Comparison of ENCODE assay signal across 8 mouse cellular contexts in genomic region chr5:120565171-120565905, GRCm38 (mm10). TPM values are rescaled to one million over a fixed set of nuclear protein-coding genes. Genes with fewer than 3 reads are reported as not detected.
DNase-seq lines count a peak whose midpoint lies in the region; ATAC-seq and TF ChIP-seq lines count a peak whose summit lies in the region.

No protein-coding gene starts in this region.

- no peaks in the 10 kb centered on the region for H3K9me3 ChIP-seq in forebrain, embryonic 12.5 days
- no peaks in the 10 kb centered on the region for H3K9me3 ChIP-seq in kidney, embryonic 15.5 days (replicated peaks)

- H3K4me1 ChIP-seq in forebrain, embryonic 12.5 days, result peaks cover 73% of the 10 kb centered on the region
- H3K4me1 ChIP-seq in kidney, embryonic 15.5 days, result peaks cover 96% of the 10 kb centered on the region

- H3K4me2 ChIP-seq in forebrain, embryonic 12.5 days, result peak overlapping the region; percentile 25
- 0 out of 2 replicates have a peak overlapping the region, but pooled peaks have one; percentile 9 for H3K4me2 ChIP-seq in kidney, embryonic 15.5 days
- H3K4me2 ChIP-seq in myocyte (ENCODE audit: low read depth), result peak overlapping the region; percentile 97

- H3K79me2 ChIP-seq in myocyte (ENCODE audit: control insufficient read depth, insufficient read depth), result peaks cover 59% of the 10 kb centered on the region

- peak overlapping the region; percentile 44 for H3K9ac ChIP-seq in forebrain, embryonic 12.5 days
- H3K9ac ChIP-seq in kidney, embryonic 15.5 days, result 0 out of 2 replicates have a peak overlapping the region, but pooled peaks have one; percentile 21

- no peaks in the 10 kb centered on the region; the same call in 1 of the 2 replicates for H3K27me3 ChIP-seq in forebrain, embryonic 12.5 days
- no peaks in the 10 kb centered on the region for H3K27me3 ChIP-seq in kidney, embryonic 15.5 days
- H3K27me3 ChIP-seq in myocyte (ENCODE audit: control insufficient read depth, insufficient read depth, insufficient read length), result no peaks in the 10 kb centered on the region

- H3K36me3 ChIP-seq in forebrain, embryonic 12.5 days (replicated peaks), result no peaks in the 10 kb centered on the region
- H3K36me3 ChIP-seq in kidney, embryonic 15.5 days, result no peaks in the 10 kb centered on the region
- peaks cover 4% of the 10 kb centered on the region for H3K36me3 ChIP-seq in myocyte (ENCODE audit: control insufficient read depth, insufficient read depth)

- no peak overlapping the region for H3K4me3 ChIP-seq in forebrain, embryonic 12.5 days (replicated peaks)
- no peak overlapping the region for H3K4me3 ChIP-seq in kidney, embryonic 15.5 days (replicated peaks)
- no peak overlapping the region for H3K4me3 ChIP-seq in myocyte

- peak overlapping the region; percentile 92 for H3K27ac ChIP-seq in forebrain, embryonic 12.5 days
- H3K27ac ChIP-seq in kidney, embryonic 15.5 days, result peak overlapping the region; percentile 82

- no peak overlapping the region for H3ac ChIP-seq in myocyte (ENCODE audit: control insufficient read depth, insufficient read length)

- ATAC-seq in forebrain, embryonic 12.5 days (ENCODE audit: low FRiP score), result no peak
- ATAC-seq in kidney, embryonic 15.5 days (replicated peaks; ENCODE audit: low FRiP score), result no peak

- 33% methylated on average over 15 of the region's 15 CpGs for WGBS in forebrain, embryonic 12.5 days
- WGBS in kidney, embryonic 15.5 days, result 39% methylated on average over 15 of the region's 15 CpGs

- no peak for TF ChIP-seq POLR2A in myocyte (IDR thresholded peaks at IDR 0.05; ENCODE audit: insufficient read length, low read depth)

- peak; percentile 39 for DNase-seq in kidney, adult 18-20 months
- DNase-seq in kidney, adult 11 months, result no peak
- no peak for DNase-seq in thymus, postnatal 0 days (ENCODE audit: low spot score)
- no peak for DNase-seq in urinary bladder, postnatal 4 days (ENCODE audit: low spot score in 2 of 2)
- no peak for DNase-seq in ovary, postnatal 36 days (ENCODE audit: low spot score)

TF ChIP-seq in myocyte, 11 proteins besides CTCF, POLR2A, EP300 and RAD21:
- TF ChIP-seq TCF3 (IDR thresholded peaks at IDR 0.05; ENCODE audit: insufficient read length, low read depth) (no peak), USF1 (IDR thresholded peaks at IDR 0.05; ENCODE audit: low read depth) (no peak), MYOD1 (IDR thresholded peaks at IDR 0.05; ENCODE audit: control insufficient read depth in 1 of 3, insufficient read length in 2 of 3, low read depth in 2 of 3) (no peak), E2F4 (IDR thresholded peaks at IDR 0.05; ENCODE audit: insufficient read depth) (no peak), SRF (IDR thresholded peaks at IDR 0.05; ENCODE audit: control insufficient read depth, insufficient read length, low read depth) (no peak), TCF12 (IDR thresholded peaks at IDR 0.05; ENCODE audit: insufficient read depth, poor library complexity, severe bottlenecking) (no peak), REST (IDR thresholded peaks at IDR 0.05; ENCODE audit: insufficient read depth, insufficient read length) (no peak), MYOG (IDR thresholded peaks at IDR 0.05; ENCODE audit: control insufficient read depth in 1 of 3, insufficient read depth in 1 of 3, insufficient read length in 2 of 3, low read depth in 2 of 3) (no peak), POLR2AphosphoS2 (IDR thresholded peaks at IDR 0.05; ENCODE audit: insufficient read length, low read depth) (no peak), CEBPB (IDR thresholded peaks at IDR 0.05; ENCODE audit: insufficient read depth, poor library complexity, severe bottlenecking) (no peak), MAX (IDR thresholded peaks at IDR 0.05; ENCODE audit: low read depth) (no peak)

RNA-seq across cellular contexts. Expression of gene Tpcn1, which starts 23.1 kb away (rescaled TPM):
- polyA plus RNA-seq in forebrain, embryonic 12.5 days (2016; fragmentation: Nextera tagmentation; extraction: Ambion mirVana), result 11.8 and 15.1 TPM in 2 replicates
- 32.9 and 36.0 TPM in 2 replicates for polyA plus RNA-seq in kidney, embryonic 15.5 days (2015; fragmentation: Nextera tagmentation; extraction: Ambion mirVana)
- polyA plus RNA-seq in myocyte (2012; fragmentation: generic; extraction: Trizol), result 88.7 TPM
- 33.3 and 48.6 TPM in 2 replicates for polyA plus RNA-seq in thymus, postnatal 0 days (2015; fragmentation: Nextera tagmentation; extraction: Ambion mirVana)

RNA-seq across cellular contexts. Expression of gene Iqcd, which starts 23.5 kb away (rescaled TPM):
- 1.3 and 1.4 TPM in 2 replicates for polyA plus RNA-seq in forebrain, embryonic 12.5 days (2016; fragmentation: Nextera tagmentation; extraction: Ambion mirVana)
- polyA plus RNA-seq in kidney, embryonic 15.5 days (2015; fragmentation: Nextera tagmentation; extraction: Ambion mirVana), result 0.82 and 0.90 TPM in 2 replicates
- 0.91 TPM for polyA plus RNA-seq in myocyte (2012; fragmentation: generic; extraction: Trizol)
- 1.5 and 1.7 TPM in 2 replicates for polyA plus RNA-seq in thymus, postnatal 0 days (2015; fragmentation: Nextera tagmentation; extraction: Ambion mirVana)

RNA-seq across cellular contexts. Expression of gene Rita1, which starts 47.1 kb away (rescaled TPM):
- 13.6 and 16.6 TPM in 2 replicates for polyA plus RNA-seq in forebrain, embryonic 12.5 days (2016; fragmentation: Nextera tagmentation; extraction: Ambion mirVana)
- polyA plus RNA-seq in kidney, embryonic 15.5 days (2015; fragmentation: Nextera tagmentation; extraction: Ambion mirVana), result 15.3 and 16.1 TPM in 2 replicates
- polyA plus RNA-seq in myocyte (2012; fragmentation: generic; extraction: Trizol), result 14.7 TPM
- 10.7 TPM in 2 replicates for polyA plus RNA-seq in thymus, postnatal 0 days (2015; fragmentation: Nextera tagmentation; extraction: Ambion mirVana)

RNA-seq across cellular contexts. Expression of gene Ddx54, which starts 47.2 kb away (rescaled TPM):
- 50.7 and 52.6 TPM in 2 replicates for polyA plus RNA-seq in forebrain, embryonic 12.5 days (2016; fragmentation: Nextera tagmentation; extraction: Ambion mirVana)
- polyA plus RNA-seq in kidney, embryonic 15.5 days (2015; fragmentation: Nextera tagmentation; extraction: Ambion mirVana), result 47.2 and 52.2 TPM in 2 replicates
- 56.3 TPM for polyA plus RNA-seq in myocyte (2012; fragmentation: generic; extraction: Trizol)
- polyA plus RNA-seq in thymus, postnatal 0 days (2015; fragmentation: Nextera tagmentation; extraction: Ambion mirVana), result 106 and 108 TPM in 2 replicates

RNA-seq across cellular contexts. Expression of gene Slc8b1, which starts 54.4 kb away (rescaled TPM):
- polyA plus RNA-seq in forebrain, embryonic 12.5 days (2016; fragmentation: Nextera tagmentation; extraction: Ambion mirVana), result 2.3 and 2.8 TPM in 2 replicates
- polyA plus RNA-seq in kidney, embryonic 15.5 days (2015; fragmentation: Nextera tagmentation; extraction: Ambion mirVana), result 9.4 and 9.7 TPM in 2 replicates
- 19.6 TPM for polyA plus RNA-seq in myocyte (2012; fragmentation: generic; extraction: Trizol)
- polyA plus RNA-seq in thymus, postnatal 0 days (2015; fragmentation: Nextera tagmentation; extraction: Ambion mirVana), result 4.6 and 5.0 TPM in 2 replicates

Comparison
In these comparisons a context has a peak if more than half of its experiments do, and no peak if none do; other contexts are left out.
1. H3K4me2 ChIP-seq: peak in every context shown above with its lines; median percentile 97 in myocyte; 25 in forebrain, embryonic 12.5 days; 9 in kidney, embryonic 15.5 days.